Mouse (Mus musculus) cerebellum, postnatal 25 days (tissue): ENCODE measurements around the gene Ccdc180.

Experiments
- DNase-seq, 2 experiments: peaks; one replicate each; pipeline ENCODE4 v3.0.0; 2021; ENCODE audit warnings: mixed read lengths in 2 of 2

The Ccdc180 gene

DNA sequence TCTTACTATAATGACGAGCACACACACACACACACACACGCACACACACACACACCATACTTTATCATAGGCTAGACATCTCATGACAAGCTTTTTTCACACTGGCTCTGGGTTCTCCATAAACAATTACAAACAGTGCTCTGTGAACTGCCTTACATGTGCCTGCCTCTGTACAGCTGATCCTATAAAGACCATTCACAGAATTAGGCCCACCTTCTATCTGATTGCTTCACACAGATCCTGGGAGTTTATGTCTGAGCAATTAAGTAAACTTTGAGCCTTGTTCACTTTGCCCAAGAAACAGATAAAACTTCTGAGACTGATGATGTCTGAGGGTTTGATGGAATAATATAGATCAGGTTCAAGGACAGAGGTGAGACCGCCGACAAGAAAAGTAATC, 21.8 kb downstream of the Ccdc180 start:
- no peak for DNase-seq

DNA sequence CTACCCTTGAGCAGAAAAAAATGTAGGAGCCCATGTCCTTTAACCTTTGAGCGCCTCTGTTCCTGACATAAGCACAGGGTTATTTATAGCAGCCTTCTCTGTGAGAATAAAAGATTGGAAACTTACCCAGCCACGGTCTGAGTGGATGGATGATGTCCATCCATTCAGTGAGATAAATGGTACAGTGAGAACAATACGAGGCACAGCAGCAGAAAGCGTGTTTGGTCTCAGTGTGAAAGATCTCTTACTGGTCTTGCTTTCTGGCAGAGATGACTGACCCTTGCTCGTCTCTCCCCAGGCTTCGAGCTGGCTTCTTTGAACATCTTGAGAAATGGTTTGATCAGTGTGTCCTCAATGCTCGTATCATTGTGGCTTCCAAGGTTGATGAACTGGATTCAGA, 27.0 kb downstream of the Ccdc180 start:
- no peak for DNase-seq

DNA sequence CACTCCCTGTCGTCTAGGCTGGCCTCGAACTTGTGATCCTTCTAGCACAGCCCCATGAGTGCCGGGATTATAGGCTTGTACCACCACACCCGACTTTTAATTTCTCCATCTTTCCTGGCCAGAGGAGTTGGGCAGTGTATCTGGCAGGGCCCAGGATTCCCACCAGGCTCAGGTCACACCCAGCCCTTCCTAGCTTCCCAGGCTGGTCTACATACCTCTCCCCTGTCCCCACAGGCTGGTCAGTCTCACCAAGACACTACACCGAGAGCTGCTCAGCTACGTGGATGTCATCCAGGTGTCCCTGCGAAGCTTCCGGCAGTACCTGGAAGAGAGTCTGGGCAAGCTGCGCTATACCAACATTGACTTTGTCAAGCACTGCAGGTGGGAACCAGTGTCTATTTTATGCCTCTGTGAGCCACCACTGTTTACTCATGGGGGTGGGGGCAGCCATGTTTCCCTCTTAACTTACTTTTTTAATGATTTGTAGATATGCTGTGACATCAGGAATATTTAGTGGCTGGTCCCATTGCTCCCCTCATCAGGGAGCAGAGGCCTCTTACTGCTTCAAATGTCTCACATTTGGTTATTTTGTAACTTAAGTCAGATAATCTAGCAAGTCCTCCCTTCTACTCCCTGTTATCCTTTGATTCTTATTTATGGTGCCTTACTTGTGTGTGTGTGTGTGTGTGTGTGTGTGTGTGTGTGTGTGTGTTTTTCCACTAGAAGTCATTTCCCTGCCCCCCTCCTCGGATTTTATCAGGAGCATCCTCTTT, 31.7 kb downstream of the Ccdc180 start:
- DNase-seq = no peak

DNA sequence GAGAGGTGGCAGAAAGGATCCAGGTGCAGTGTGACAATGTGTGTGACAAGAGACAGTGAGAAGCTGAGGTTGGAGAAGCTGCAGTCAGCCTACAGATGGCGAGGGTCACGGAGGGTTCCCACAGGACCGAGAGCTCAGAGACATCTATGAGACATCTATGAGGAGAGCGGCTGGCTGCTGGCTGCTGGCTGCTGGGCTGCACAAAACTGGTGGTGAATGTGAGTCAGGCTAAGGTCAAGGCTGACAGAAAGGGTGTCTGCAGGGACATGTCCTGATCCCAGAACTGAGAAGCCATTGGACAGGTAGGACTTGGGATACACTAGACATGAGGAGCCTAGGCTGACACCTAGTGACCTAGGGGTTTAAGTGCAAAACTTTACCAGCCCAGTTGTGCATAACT, 33.9 kb downstream of the Ccdc180 start:
- DNase-seq = no peak

DNA sequence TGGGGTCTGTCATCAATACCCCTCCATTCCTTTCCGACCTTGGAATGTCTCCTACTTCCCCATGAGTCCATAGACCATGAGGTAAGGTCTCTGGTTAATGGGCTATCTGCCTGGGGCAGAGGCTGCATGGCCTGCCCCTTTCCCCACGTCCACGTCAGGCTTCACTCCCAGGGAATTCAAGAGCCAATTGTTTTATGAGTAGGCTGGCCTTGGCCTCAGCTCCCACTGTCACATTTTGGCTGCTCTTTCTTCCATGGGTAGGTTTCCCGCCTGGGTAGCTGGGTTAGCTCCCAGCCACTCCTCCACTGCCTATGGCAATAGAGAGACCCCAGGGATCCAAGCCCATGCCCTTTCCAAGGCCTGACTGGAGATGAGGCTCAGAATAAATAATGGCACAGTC, 38.5 kb downstream of the Ccdc180 start:
- DNase-seq = no peak

DNA sequence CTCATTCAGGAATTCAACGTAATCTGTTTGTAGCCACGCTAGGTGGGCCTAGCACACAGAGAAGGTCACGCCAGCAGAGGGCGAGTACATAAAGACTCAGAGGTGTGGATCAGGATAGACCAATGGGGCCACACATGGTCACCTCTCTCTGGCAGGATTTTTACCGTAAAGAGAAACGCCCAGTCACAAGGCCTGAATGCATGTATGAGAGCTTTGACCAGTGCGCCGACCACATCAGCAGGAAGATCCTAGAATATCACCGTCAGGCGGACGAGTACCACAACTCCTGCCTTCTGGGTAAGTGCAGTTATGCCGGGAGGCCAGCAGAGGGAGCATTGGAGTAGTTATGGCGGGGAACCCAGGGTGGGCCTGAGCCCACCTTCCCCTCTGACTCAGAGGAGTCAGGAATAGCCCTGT, 51.5 kb downstream of the Ccdc180 start:
- DNase-seq = peak; percentile 37 to 69

DNA sequence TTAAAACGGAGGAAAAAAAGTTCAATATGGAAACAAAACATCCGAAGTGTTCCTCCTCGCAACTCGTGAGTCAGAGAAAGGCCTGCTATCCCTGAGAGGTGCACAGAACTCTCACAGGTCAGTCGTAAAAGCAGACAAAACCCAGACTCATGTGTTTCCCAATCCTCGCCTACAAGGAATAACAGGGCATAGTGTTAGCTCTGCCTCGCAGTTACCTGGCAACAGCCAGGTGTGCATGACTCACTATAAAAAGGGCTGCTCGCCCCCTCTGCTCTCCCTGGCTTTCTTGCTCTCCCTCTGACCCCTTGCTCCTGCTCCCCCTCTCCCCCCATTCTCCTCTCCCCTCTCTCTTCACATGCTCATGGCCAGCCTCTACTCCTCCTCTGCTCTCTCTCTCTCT, 57.6 kb downstream of the Ccdc180 start:
- no peak for DNase-seq

DNA sequence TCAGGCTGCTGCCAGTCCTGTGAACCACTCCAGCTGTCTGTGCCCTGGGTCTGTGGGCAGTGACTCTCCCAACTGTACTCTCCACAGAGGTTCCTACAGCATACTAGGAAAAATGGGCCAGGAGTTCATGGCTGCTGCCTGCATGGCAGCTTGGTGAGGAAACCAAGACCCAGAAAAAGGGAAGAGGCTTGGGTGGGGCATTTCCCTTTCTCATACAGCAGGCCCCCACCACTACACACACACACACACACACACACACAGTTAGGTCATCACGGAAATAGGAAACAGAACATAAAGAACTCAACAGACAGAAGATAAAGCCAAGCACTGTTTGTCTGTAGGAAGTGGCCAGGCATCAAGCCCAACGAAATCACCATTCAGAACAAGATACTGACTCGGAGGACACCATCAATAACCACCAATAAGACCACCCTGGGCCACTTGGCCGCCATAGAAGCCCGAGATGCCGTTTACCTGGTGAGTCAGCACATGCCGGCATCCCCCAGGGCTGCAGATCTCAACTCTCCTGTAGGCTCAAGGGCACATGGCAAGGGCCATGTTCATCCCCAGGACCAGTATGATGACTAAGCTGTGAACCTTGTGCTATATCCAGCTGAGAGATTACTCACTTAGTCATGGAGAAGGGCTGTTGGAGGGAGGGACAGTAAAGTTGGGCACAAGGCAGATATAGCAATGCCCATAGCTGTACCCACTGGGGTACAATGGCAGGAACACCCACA, 59.2 kb downstream of the Ccdc180 start:
- no peak for DNase-seq

DNA sequence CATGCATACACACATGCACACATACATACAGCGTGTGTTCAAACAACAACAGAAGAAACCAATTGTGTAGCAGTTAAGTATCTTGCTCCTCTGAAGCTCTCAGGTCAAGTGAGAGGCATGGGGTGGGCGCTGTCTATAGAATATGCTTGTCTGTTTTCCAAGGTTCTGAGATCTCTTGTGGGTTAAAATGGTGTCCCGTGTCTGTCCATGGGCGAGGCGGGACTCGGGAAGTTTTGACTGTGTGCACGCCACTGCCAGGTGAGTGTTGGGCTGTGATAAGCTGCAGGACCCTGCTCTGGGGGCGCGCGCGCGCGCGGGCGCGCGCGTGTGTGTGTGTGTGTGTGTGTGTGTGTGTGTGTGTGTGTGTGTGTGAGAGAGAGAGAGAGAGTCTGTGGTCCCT, 61.7 kb downstream of the Ccdc180 start:
- no peak for DNase-seq

DNA sequence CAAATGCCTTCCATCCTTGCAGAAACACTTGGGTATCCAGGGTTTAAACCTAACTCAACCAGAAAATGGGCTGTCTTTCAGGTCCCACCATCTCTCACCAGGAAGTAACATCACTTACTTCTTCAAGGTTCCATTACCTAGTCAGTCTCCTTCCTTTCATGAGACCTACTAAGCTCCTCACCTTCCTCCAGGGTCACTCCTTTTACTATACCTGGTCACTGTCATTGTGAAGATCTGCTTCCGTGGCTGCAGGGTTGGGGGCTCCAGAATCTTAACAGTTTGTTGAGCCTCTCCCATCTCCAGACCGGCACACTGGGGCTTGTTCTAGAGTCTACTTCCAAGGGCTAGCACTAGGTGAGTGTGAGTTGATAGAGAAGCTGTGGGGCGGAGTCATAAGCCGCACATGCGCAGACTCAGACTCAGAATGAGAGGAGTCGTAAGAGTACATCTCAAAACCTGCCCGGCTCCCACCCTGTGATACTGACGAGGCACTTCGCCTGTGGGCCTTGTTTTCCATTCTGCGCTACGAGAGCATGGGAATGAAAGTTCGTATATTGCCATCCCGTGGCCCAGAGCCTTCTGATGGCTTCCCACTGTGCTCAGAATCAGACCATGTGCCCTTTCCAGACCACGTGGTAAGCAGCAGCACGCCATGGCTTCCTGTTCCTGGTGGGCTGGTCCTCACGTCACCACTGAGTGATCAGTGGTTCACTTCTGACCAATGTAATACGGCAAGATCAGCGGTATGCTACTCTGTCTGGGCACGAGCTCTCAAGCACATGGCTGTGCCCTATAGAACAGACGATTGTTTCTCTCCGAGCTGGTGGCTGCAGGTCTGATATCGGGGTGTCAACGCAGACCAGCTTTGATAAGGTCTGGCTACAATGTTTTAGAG, 63.2 kb downstream of the Ccdc180 start:
- DNase-seq = no peak

DNA sequence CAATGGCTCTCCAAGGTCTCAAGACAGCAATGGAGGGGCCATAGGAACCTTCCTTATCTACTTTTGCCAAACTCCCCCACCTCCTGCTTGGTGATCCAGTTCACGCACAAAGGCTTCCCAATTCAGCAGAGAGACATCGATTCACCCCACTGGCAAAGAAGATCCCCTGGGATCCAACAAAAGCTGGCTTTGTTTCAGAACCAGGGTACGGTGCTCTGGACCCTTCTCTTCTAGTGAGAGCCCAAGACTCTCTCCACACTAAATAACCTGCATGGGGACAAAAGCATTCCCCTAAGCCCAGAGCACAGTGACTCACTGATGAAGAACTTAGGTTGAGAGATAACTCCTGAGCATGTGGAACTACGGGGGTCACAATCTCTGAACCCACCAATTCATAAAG, 65.1 kb downstream of the Ccdc180 start:
- DNase-seq = no peak

DNA sequence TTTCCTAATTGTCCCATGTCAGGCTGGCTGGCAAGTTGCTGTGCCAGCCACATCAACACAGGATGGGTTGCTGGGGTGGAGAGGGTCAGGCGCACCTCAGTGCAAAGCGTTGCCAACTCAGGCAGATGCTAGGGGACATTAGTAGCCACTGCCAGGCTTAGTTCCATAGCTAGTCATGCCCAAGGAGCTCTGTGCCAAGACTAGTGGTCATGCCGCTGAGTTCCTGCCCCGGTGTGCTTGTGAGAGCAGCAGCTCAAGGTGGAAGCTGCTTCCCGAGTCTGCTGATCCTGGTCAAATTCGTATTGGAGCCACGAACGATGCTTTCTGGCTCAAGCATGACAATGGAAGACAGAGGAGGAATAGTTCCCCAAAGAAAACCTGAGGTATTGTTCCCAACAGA, 66.0 kb downstream of the Ccdc180 start:
- DNase-seq = no peak

DNA sequence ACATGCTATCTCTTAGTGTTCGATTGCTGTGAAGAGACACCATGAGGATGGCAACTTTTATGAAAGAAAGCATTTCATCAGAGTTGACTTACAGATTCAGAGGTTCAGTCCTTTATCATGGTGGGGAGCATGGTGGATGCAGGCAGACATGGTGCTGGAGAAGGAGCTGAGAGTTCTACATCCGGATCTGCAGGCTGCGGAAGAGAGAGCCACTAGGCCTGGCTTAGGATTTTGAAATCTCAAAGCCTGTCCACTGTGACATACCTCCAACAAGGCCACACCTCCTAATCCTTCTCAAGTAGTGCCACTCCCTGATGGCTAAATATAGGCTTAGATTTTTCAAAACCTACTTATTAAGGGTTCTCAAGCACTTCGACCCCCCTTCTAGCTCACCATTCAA, 66.6 kb downstream of the Ccdc180 start:
- DNase-seq = no peak

DNA sequence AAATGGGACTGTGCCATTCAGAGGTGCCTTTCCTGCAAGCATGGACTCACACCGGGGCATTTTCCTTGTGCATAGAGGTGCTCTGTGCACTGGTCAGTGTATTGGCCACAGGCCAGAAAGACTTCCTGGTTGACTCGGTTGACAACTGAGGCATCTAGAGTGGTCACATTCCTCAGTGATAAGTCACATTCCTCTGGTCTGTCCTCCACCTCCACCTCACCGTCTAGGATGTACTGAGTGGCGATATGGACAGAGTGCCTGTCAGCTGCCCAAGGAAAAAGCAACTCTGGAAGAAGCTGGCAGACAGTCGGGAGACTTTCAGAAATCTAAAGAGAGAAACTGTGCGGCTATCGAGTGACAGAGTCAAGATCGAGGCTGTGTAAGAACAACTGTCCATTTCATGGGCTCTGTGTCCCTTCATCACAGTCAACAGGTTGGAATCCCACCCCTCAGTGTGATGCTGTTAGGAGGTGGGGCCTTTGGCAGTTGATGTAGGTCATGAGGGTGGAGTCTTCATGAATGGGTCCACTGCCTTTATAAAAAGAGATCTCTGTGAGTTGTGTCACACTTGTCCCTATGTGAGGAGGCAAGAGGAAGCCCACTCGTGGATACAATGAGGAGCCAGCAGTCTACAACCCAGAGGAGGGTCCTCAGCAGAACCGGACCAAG, 74.8 kb downstream of the Ccdc180 start, which contains the start of gene Tdrd7:
TSS of gene Tdrd7 (plus strand) at position 564 of the 669 bp plus-strand sequence.
- DNase-seq = no peak

DNA sequence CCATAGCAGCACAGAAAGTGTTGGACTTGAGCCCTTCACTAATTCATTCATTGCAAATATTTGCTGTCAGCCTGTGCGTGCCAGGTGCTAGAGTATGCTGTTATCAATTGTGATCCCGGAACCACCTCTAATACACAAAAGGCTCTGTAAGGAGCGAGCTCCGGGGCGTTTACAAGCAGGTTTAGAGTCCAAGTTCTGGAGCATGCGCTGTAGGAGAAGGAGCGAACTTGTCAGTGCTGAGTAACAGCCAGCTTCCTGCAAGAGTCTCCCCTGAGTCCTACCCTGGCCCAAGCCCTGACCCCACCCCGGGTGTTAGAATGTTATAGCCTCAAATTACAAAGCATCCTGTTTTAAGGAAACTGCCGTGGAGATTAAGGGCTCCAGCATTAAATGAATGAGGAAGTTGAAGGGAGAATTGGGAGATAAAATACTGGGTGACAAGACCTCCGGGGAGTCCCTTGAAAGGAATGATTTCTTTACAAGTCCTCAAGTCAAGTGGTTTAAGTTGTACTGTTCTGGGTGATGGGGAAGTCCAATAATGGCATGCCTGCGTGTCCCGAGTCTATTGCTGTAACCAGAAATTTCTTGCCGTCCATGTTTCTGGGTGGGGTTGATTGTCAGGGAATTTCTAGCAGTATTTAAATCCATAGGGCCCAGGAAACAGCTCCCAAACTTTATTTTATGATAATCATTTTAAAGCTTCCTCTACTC, 75.8 kb downstream of the Ccdc180 start:
- DNase-seq = no peak

DNA sequence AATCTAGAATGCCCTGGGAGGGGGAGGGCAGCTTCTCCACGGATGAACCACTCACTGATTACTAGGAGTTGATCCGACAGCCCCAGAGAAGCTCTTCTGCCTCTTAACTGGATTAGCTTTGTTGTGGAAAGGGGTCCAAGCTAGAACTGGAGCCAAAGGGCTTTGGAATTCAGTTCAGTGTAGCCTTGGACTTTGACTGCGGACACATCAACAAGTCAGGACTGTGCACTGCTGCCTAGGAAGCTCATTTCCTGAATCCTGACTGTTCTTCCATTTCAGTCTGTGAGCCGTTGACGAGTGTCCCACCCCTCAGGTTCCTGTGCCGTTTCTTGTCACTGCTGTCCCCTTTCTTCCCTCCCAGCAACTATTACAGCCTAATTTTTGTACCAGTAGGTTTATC, 76.6 kb downstream of the Ccdc180 start:
- no peak for DNase-seq

DNA sequence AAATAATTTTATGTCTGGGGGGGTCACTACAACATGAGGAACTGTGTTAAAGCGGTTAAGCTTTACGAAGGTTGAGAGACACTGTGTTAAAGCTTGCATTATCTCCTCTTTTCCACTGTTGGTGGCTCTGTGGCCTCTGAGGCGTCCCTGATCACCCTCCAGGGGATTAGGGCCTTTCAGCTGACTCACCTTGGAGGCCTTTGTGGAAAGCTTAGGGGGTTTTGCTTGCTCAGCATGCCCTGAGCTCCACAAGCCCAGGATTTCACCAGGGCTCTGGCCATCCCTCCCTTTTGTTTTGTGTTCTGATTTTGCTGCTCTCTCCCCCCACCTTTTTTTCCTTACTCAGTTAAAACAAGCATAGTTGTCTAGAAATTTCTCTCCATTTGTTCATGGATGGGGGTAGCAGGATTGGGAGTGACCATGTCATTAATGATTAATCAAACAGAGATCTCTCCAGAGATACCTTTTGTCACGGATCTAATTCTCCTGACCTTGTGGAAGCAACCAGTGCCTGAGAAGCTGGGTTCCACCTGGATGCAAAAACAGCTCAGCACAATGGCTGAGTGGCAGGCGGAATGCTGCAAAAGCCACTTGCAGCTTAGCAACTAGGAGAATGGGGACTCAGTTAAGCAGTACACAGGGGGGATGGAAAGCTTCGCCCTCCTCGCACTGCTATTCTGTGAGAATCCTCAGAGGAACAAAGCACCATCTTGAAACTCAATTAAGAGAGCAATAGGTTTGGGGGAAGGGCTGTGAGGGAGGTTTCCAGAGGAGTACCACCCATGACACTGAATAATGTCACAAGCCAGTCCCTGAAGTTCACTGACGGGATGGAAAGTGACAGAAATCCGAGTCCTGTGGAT, 77.6 kb downstream of the Ccdc180 start:
- DNase-seq = no peak

DNA sequence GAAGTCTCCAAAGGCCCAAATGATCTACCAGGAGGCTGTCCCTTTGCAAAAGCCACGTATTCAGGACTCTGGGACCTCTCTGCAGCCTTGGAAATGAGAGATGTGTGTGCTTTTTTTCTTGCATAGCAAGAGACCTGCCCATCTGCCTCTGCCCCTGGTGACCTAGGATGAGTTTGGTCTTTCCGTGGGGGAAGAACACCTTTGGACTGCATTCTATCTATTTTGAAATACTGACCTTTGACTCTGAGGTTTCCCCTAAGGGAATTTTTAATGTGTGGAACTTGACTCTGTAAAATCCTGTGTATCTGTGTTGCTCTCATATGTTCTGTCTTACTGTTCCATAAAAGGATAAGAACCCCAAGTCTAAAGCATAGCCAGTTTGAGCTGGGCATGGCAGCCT, 78.9 kb downstream of the Ccdc180 start:
- DNase-seq = no peak

DNA sequence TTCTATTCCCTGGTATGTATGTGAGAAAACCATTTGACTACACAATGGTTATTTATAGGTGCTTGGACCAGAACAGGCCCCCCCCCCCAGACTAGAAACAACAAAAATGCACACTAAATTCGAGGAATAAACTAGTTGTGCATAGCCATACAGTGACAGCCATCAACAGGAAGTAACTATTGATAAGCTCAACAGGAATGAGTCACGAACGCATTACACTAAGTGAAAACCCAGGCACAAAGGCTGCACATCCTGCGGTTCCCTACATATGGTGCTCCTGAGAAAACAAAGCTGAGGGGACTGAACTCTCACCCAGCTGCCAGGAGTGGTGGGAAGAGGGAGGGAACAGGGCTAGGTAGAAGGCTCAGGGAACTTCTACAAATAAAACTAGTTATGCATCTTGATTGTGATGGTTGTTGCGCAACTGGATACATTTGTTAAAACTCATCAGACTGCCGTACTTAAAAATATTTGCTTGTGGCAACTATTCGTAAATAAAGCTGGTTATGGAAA, 80.0 kb downstream of the Ccdc180 start:
- no peak for DNase-seq

DNA sequence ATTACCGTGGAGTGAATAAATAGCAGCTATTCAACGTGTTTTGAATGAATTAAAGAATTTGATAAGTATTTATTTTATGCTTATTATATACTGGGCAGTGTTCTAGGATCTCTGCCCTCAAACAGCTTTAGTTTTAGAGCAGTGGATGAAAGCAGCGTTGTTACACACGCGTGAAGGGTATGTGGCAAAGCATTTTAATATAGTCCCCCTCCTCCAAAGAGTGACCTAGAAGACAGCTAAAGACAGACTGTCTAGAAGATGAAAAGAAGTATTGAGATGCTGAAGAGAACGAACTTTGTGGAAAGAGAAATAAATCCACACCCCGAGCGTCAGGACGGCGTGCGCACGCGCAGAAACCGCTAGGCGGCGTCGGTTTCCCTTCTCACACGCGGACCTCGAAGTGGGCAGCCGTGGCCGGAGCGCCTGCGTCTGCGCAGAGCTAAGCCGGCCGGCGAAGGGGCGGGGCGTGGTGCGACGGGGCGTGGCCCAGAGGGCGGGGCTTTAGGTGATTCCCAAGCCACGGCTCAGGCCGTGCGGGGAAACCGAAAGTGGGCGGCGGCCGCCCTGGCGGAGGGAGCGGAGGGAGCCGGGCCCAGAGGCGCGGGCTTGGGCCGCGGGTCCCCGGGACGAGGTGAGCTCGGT, 81.8 kb downstream of the Ccdc180 start:
- DNase-seq = peak; percentile 100
